Mouse (Mus musculus) forebrain, embryonic 15.5 days (tissue): ENCODE results near the gene Klhl3. TPM values are rescaled to one million over a fixed set of nuclear protein-coding genes. Genes with fewer than 3 reads are reported as not detected.

Experiments
- ATAC-seq: fragments of 200-750 bp; cut with Nextera tagmentation; replicated peaks from 2 replicates; pipeline ENCODE4 v1.8.0; 2017; ENCODE audit warnings: mild to moderate bottlenecking, moderate TSS enrichment, moderate library complexity
- H3K27ac ChIP-seq: fragments of 300-500 bp; sonication (generic); replicated peaks from 2 replicates; pipeline ENCODE4 v1.5.1; 2015; ENCODE audit warnings: mild to moderate bottlenecking, inconsistent platforms
- H3K27me3 ChIP-seq: fragments of 300-500 bp; sonication (generic); 2 replicates; pipeline ENCODE4 v1.6.1; 2015; ENCODE audit warnings: inconsistent platforms
- H3K36me3 ChIP-seq: fragments of 300-500 bp; sonication (generic); 2 replicates; pipeline ENCODE4 v1.6.1; 2015; ENCODE audit warnings: mild to moderate bottlenecking, inconsistent platforms
- H3K4me1 ChIP-seq: fragments of 300-500 bp; sonication (generic); 2 replicates; pipeline ENCODE4 v1.6.1; 2015; ENCODE audit warnings: inconsistent platforms
- H3K4me2 ChIP-seq: fragments of 300-500 bp; sonication (generic); replicated peaks from 2 replicates; pipeline ENCODE4 v1.6.1; 2015; ENCODE audit warnings: mild to moderate bottlenecking, inconsistent platforms
- H3K4me3 ChIP-seq: fragments of 300-500 bp; sonication (generic); 2 replicates; pipeline ENCODE4 v1.5.1; 2015; ENCODE audit warnings: mild to moderate bottlenecking, inconsistent platforms
- H3K9ac ChIP-seq: fragments of 300-500 bp; sonication (generic); replicated peaks from 2 replicates; pipeline ENCODE4 v1.6.1; 2015; ENCODE audit warnings: mild to moderate bottlenecking, inconsistent platforms
- H3K9me3 ChIP-seq: fragments of 300-500 bp; sonication (generic); 2 replicates; pipeline ENCODE4 v1.6.1; 2016; ENCODE audit warnings: inconsistent platforms
- WGBS: fragments of 180-500 bp; shearing (Covaris S2); methylation state at CpG from one replicate; pipeline ENCODE4 v1.1.7; 2015; ENCODE audit warnings: mixed read lengths; 5-methylcytosine and 5-hydroxymethylcytosine counted together
- polyA plus RNA-seq: library from polyadenylated mRNA; unstranded; fragments of >200 nt; fragmentation: Nextera tagmentation; extraction: Ambion mirVana; gene quantifications from 2 replicates; pipeline ENCODE4 v1.2.1, GENCODE M21; 2015

The Klhl3 gene
- polyA plus RNA-seq, 1 experiment from 2014 or later: 9.0 TPM

GRCm38 (mm10) chr13:58007256-58008037 lies 105.9 kb downstream of the Klhl3 start:
- Histone ChIP-seq H3K27ac (no peak overlapping the region), H3K36me3 (no peaks in the 10 kb centered on the region), H3K4me3 (no peak overlapping the region), H3K9ac (no peak overlapping the region), H3K4me2 (no peak overlapping the region), H3K4me1 (no peaks in the 10 kb centered on the region), H3K27me3 (no peaks in the 10 kb centered on the region), H3K9me3 (no peaks in the 10 kb centered on the region)
- 62% methylated on average over 16 of the region's 16 CpGs for WGBS
- ATAC-seq: no peak

- Histone ChIP-seq H3K36me3 (no peaks in the 10 kb centered on the region), H3K27ac (no peak overlapping the region), H3K27me3 (no peaks in the 10 kb centered on the region), H3K4me1 (no peaks in the 10 kb centered on the region), H3K9ac (no peak overlapping the region), H3K9me3 (no peaks in the 10 kb centered on the region), H3K4me2 (no peak overlapping the region), H3K4me3 (no peak overlapping the region)
- ATAC-seq: no peak
- 78% methylated on average over 3 of the region's 3 CpGs for WGBS
These were observed 111.6 kb downstream of the Klhl3 start for GRCm38 (mm10) chr13:58001792-58002191.

GRCm38 (mm10) chr13:57996536-57996935 lies 116.9 kb downstream of the Klhl3 start:
- H3K4me2 ChIP-seq: no peak overlapping the region
- 93% methylated on average over 11 of the region's 11 CpGs for WGBS
- no peaks in the 10 kb centered on the region for H3K36me3 ChIP-seq
- no peak overlapping the region for H3K4me3 ChIP-seq
- no peaks in the 10 kb centered on the region for H3K9me3 ChIP-seq
- H3K27me3 ChIP-seq: no peaks in the 10 kb centered on the region
- H3K4me1 ChIP-seq: no peaks in the 10 kb centered on the region
- H3K27ac ChIP-seq: no peak overlapping the region
- ATAC-seq: no peak
- no peak overlapping the region for H3K9ac ChIP-seq

GRCm38 (mm10) chr13:57995864-57996263 lies 117.5 kb downstream of the Klhl3 start:
- no peak overlapping the region for H3K27ac ChIP-seq
- no peaks in the 10 kb centered on the region for H3K4me1 ChIP-seq
- 90% methylated on average over 13 of the region's 13 CpGs for WGBS
- H3K27me3 ChIP-seq: no peaks in the 10 kb centered on the region
- no peaks in the 10 kb centered on the region for H3K9me3 ChIP-seq
- no peak for ATAC-seq
- no peak overlapping the region for H3K4me3 ChIP-seq
- H3K9ac ChIP-seq: no peak overlapping the region
- no peaks in the 10 kb centered on the region for H3K36me3 ChIP-seq
- no peak overlapping the region for H3K4me2 ChIP-seq

GRCm38 (mm10) chr13:57984637-57985036 lies 128.8 kb downstream of the Klhl3 start:
- H3K27ac ChIP-seq: peak overlapping the region; percentile 50; the same call in 1 of the 2 replicates

GRCm38 (mm10) chr13:57984163-57984562 lies 129.2 kb downstream of the Klhl3 start:
- no peaks in the 10 kb centered on the region for H3K27me3 ChIP-seq
- no peak overlapping the region for H3K4me2 ChIP-seq
- no peak overlapping the region for H3K9ac ChIP-seq
- 0 out of 2 replicates have a peak overlapping the region, but pooled peaks have one; percentile 50 for H3K27ac ChIP-seq
- H3K4me1 ChIP-seq: peaks cover 34% of the 10 kb centered on the region
- H3K4me3 ChIP-seq: no peak overlapping the region
- no peaks in the 10 kb centered on the region for H3K36me3 ChIP-seq
- no peaks in the 10 kb centered on the region for H3K9me3 ChIP-seq
- WGBS: 67% methylated on average over 8 of the region's 8 CpGs
- no peak for ATAC-seq

More at GRCm38 (mm10) chr13:57984637-57985036, 128.8 kb downstream of the Klhl3 start:
- H3K9me3 ChIP-seq: no peaks in the 10 kb centered on the region
- 37% methylated on average over 10 of the region's 10 CpGs for WGBS
- ATAC-seq: no peak
- peaks cover 34% of the 10 kb centered on the region for H3K4me1 ChIP-seq
- H3K9ac ChIP-seq: no peak overlapping the region
- no peaks in the 10 kb centered on the region for H3K27me3 ChIP-seq
- H3K36me3 ChIP-seq: no peaks in the 10 kb centered on the region
- no peak overlapping the region for H3K4me3 ChIP-seq
- H3K4me2 ChIP-seq: no peak overlapping the region

GRCm38 (mm10) chr13:57983330-57983729 lies 130.1 kb downstream of the Klhl3 start:
- Histone ChIP-seq H3K27ac (no peak overlapping the region), H3K36me3 (no peaks in the 10 kb centered on the region), H3K4me1 (peaks cover 39% of the 10 kb centered on the region), H3K4me3 (no peak overlapping the region), H3K4me2 (no peak overlapping the region), H3K9ac (no peak overlapping the region), H3K9me3 (no peaks in the 10 kb centered on the region), H3K27me3 (no peaks in the 10 kb centered on the region)
- WGBS: 61% methylated on average over 12 of the region's 12 CpGs
- peak; percentile 46 for ATAC-seq

- Histone ChIP-seq H3K4me3 (no peak overlapping the region), H3K4me2 (no peak overlapping the region), H3K4me1 (peaks cover 39% of the 10 kb centered on the region), H3K9ac (no peak overlapping the region), H3K36me3 (no peaks in the 10 kb centered on the region), H3K27me3 (no peaks in the 10 kb centered on the region), H3K27ac (no peak overlapping the region), H3K9me3 (no peaks in the 10 kb centered on the region)
- 56% methylated on average over 11 of the region's 11 CpGs for WGBS
- ATAC-seq: peak; percentile 65
These were observed 130.5 kb downstream of the Klhl3 start for GRCm38 (mm10) chr13:57982904-57983303.

GRCm38 (mm10) chr13:57980679-57981078 lies 132.7 kb downstream of the Klhl3 start:
- H3K9ac ChIP-seq: no peak overlapping the region
- ATAC-seq: no peak
- H3K4me3 ChIP-seq: no peak overlapping the region
- 32% methylated on average over 9 of the region's 9 CpGs for WGBS
- H3K27ac ChIP-seq: no peak overlapping the region
- H3K4me1 ChIP-seq: peaks cover 39% of the 10 kb centered on the region
- no peak overlapping the region for H3K4me2 ChIP-seq
- H3K9me3 ChIP-seq: no peaks in the 10 kb centered on the region
- no peaks in the 10 kb centered on the region for H3K27me3 ChIP-seq
- H3K36me3 ChIP-seq: no peaks in the 10 kb centered on the region

GRCm38 (mm10) chr13:57980071-57980470 lies 133.3 kb downstream of the Klhl3 start:
- ATAC-seq: no peak

GRCm38 (mm10) chr13:57978931-57979330 lies 134.5 kb downstream of the Klhl3 start:
- Histone ChIP-seq H3K4me1 (peaks cover 31% of the 10 kb centered on the region), H3K4me2 (no peak overlapping the region), H3K9ac (no peak overlapping the region), H3K27ac (no peak overlapping the region), H3K27me3 (no peaks in the 10 kb centered on the region), H3K4me3 (no peak overlapping the region), H3K36me3 (no peaks in the 10 kb centered on the region), H3K9me3 (no peaks in the 10 kb centered on the region)
- WGBS: 18% methylated on average over 9 of the region's 9 CpGs
- ATAC-seq: no peak

More at GRCm38 (mm10) chr13:57980071-57980470, 133.3 kb downstream of the Klhl3 start:
- Histone ChIP-seq H3K9me3 (no peaks in the 10 kb centered on the region), H3K27me3 (no peaks in the 10 kb centered on the region), H3K27ac (no peak overlapping the region), H3K36me3 (no peaks in the 10 kb centered on the region), H3K4me3 (no peak overlapping the region), H3K4me2 (no peak overlapping the region), H3K9ac (no peak overlapping the region), H3K4me1 (peaks cover 39% of the 10 kb centered on the region)
- WGBS: 20% methylated on average over 2 of the region's 2 CpGs

- Histone ChIP-seq H3K4me2 (no peak overlapping the region), H3K36me3 (no peaks in the 10 kb centered on the region), H3K9me3 (no peaks in the 10 kb centered on the region), H3K4me3 (no peak overlapping the region), H3K4me1 (peaks cover 19% of the 10 kb centered on the region), H3K27me3 (no peaks in the 10 kb centered on the region), H3K27ac (no peak overlapping the region), H3K9ac (no peak overlapping the region)
- no peak for ATAC-seq
- whole genome bisulfite sequencing: 90% methylated on average over 6 of the region's 6 CpGs
These were observed 135.7 kb downstream of the Klhl3 start for GRCm38 (mm10) chr13:57977721-57978120.

GRCm38 (mm10) chr13:57965658-57966057 lies 147.7 kb downstream of the Klhl3 start:
- no peaks in the 10 kb centered on the region for H3K36me3 ChIP-seq
- H3K27me3 ChIP-seq: 0 out of 2 replicates have a peak, but pooled peaks cover 3% of the 10 kb centered on the region
- H3K4me2 ChIP-seq: no peak overlapping the region
- 28% methylated on average over 6 of the region's 6 CpGs for WGBS
- no peaks in the 10 kb centered on the region for H3K4me1 ChIP-seq
- no peaks in the 10 kb centered on the region for H3K9me3 ChIP-seq
- no peak overlapping the region for H3K9ac ChIP-seq
- no peak for ATAC-seq
- H3K27ac ChIP-seq: no peak overlapping the region
- H3K4me3 ChIP-seq: no peak overlapping the region
